Mouse (Mus musculus): Measurements from ENCODE around the gene Trpt1. TPM values are rescaled to one million over a fixed set of nuclear protein-coding genes. Genes with fewer than 3 reads are reported as not detected.

Trpt1 gene
- polyA plus RNA-seq (2015; fragmentation: Nextera tagmentation; extraction: Ambion mirVana) = 11.9 and 13.6 TPM in 2 replicates

- Histone ChIP-seq H3K27ac (peak within 1 kb of the TSS; percentile 65), H3K4me2 (replicated peaks) (peak within 1 kb of the TSS; percentile 88), H3K36me3 (peaks cover 28% of the 10 kb centered on the region), H3K4me3 (peak within 1 kb of the TSS; percentile 65), H3K9me3 (no peaks in the 10 kb centered on the region), H3K27me3 (no peaks in the 10 kb centered on the region), H3K4me1 (peaks cover 42% of the 10 kb centered on the region), H3K9ac (peak within 1 kb of the TSS; percentile 77)
- ATAC-seq (ENCODE audit: low FRiP score, low read depth) = peak; percentile 84
- under 1% methylated on average over 24 of the region's 24 CpGs for WGBS
Observed at GRCm38 (mm10) chr19:6996006-6996405, at the start of gene Trpt1, which contains the start of gene Nudt22. TSS of gene Trpt1 (plus strand) at chr19:6996131. TSS of gene Nudt22 (minus strand) at chr19:6996117.

GRCm38 (mm10) chr19:6947742-6948141 lies 48.2 kb upstream of the Trpt1 start:
- no peaks in the 10 kb centered on the region for H3K27me3 ChIP-seq
- peaks cover 16% of the 10 kb centered on the region for H3K36me3 ChIP-seq
- H3K4me3 ChIP-seq = no peak overlapping the region
- H3K4me1 ChIP-seq = peaks cover 23% of the 10 kb centered on the region
- no peak overlapping the region for H3K9ac ChIP-seq
- no peaks in the 10 kb centered on the region for H3K9me3 ChIP-seq
- no peak for ATAC-seq (ENCODE audit: low FRiP score, low read depth)
- no peak overlapping the region for H3K4me2 ChIP-seq (replicated peaks)
- no peak overlapping the region for H3K27ac ChIP-seq
- 43% methylated on average over 4 of the region's 4 CpGs for WGBS

GRCm38 (mm10) chr19:6948186-6948585 lies 47.7 kb upstream of the Trpt1 start:
- no peaks in the 10 kb centered on the region for H3K9me3 ChIP-seq
- WGBS = 81% methylated on average over 4 of the region's 4 CpGs
- H3K9ac ChIP-seq = no peak overlapping the region
- H3K4me1 ChIP-seq = peaks cover 23% of the 10 kb centered on the region
- no peak overlapping the region for H3K4me2 ChIP-seq (replicated peaks)
- no peaks in the 10 kb centered on the region for H3K27me3 ChIP-seq
- ATAC-seq (ENCODE audit: low FRiP score, low read depth) = no peak
- H3K4me3 ChIP-seq = no peak overlapping the region
- H3K36me3 ChIP-seq = peaks cover 16% of the 10 kb centered on the region
- H3K27ac ChIP-seq = no peak overlapping the region

DNA sequence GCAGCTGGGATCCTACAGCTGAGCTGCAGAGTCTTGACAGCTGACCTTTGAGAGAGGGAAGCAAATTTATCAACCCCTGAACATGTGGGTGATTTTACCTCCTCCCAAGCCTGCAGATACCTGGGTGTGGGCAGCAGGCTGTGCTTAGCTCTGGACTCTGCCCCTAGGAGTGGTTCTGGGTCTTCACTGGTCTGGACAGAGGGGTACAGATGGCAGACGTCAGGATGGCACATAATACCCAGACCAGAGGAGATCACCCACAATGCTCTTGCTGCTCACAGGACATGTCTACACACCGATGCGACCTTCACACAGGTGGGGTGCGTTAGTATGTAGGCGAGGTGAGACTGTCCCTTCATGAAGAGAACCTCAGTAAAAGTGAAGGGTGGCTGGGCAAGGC lies 46.4 kb upstream of the Trpt1 start:
- H3K9me3 ChIP-seq = no peaks in the 10 kb centered on the region
- H3K9ac ChIP-seq = no peak overlapping the region; the same call in 1 of the 2 replicates
- peaks cover 27% of the 10 kb centered on the region for H3K36me3 ChIP-seq
- WGBS = 92% methylated on average over 5 of the region's 5 CpGs
- H3K4me1 ChIP-seq = peaks cover 19% of the 10 kb centered on the region
- no peak for ATAC-seq (ENCODE audit: low FRiP score, low read depth)
- 0 out of 2 replicates have a peak overlapping the region, but pooled peaks have one; percentile 5 for H3K4me3 ChIP-seq
- no peak overlapping the region for H3K27ac ChIP-seq
- H3K27me3 ChIP-seq = no peaks in the 10 kb centered on the region
- peak overlapping the region; percentile 97; the same call in 1 of the 2 replicates for H3K4me2 ChIP-seq (replicated peaks)

DNA sequence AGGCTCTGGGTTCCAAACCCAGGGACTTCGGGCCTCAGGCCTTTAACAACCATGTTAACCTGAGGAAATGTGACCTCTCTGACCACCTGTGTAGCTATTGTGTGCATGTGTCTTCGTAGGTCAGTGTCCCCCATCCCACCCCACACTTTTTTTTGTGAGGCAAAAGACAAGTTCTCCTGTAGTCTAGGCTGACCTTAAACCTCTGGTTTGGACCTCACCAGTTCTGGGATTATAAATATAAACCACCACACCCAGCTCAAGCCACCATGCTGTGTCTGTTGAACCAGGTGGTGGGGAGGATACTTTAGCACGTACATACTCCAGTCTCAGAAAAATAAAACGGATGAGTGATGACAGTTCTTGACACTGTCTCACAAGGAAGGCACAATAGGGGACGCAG lies 46.0 kb upstream of the Trpt1 start:
- Histone ChIP-seq H3K4me2 (replicated peaks) (peak overlapping the region; percentile 97), H3K27ac (peak overlapping the region; percentile 95), H3K4me1 (peaks cover 19% of the 10 kb centered on the region), H3K9me3 (no peaks in the 10 kb centered on the region), H3K36me3 (peaks cover 31% of the 10 kb centered on the region), H3K9ac (peak overlapping the region; percentile 84), H3K27me3 (no peaks in the 10 kb centered on the region), H3K4me3 (peak overlapping the region; percentile 69)
- no peak for ATAC-seq (ENCODE audit: low FRiP score, low read depth)
- WGBS = 70% methylated on average over 5 of the region's 5 CpGs

DNA sequence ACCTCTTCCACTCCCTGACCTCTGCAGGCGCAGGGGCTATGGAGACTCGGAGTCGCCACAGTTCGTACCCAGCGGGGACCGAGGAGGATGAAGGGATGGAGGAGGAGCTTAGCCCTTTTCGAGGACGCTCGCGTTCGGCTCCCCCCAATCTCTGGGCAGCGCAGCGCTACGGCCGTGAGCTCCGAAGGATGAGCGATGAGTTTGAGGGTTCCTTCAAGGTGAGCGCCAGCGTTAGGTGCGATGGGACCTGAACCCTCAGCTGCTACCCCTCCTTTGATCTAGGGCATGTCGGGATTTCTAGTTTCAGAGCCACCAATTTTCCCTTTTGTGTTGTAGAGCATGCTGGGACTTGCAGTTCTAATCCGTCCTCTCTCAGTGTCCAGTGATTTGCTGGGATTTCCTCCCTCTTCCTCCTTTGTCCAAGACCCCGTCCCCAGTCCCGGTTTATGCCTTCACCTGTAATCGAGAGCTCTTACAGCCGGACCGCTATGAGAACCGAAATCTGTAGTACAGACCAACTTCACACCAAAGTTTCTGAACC lies 45.2 kb upstream of the Trpt1 start:
- peak overlapping the region; percentile 69 for H3K4me3 ChIP-seq
- H3K9me3 ChIP-seq = no peaks in the 10 kb centered on the region
- H3K36me3 ChIP-seq = peaks cover 34% of the 10 kb centered on the region
- peaks cover 19% of the 10 kb centered on the region for H3K4me1 ChIP-seq
- WGBS = under 1% methylated on average over 28 of the region's 28 CpGs
- H3K27me3 ChIP-seq = no peaks in the 10 kb centered on the region
- H3K4me2 ChIP-seq (replicated peaks) = peak overlapping the region; percentile 97
- peak; percentile 31 for ATAC-seq (ENCODE audit: low FRiP score, low read depth)
- peak overlapping the region; percentile 84 for H3K9ac ChIP-seq
- H3K27ac ChIP-seq = peak overlapping the region; percentile 95

- H3K4me1 ChIP-seq = peaks cover 19% of the 10 kb centered on the region
- peak overlapping the region; percentile 69 for H3K4me3 ChIP-seq
- H3K9ac ChIP-seq = peak overlapping the region; percentile 84
- H3K27ac ChIP-seq = peak overlapping the region; percentile 95
- peak; percentile 83 for ATAC-seq (ENCODE audit: low FRiP score, low read depth)
- no peaks in the 10 kb centered on the region for H3K9me3 ChIP-seq
- no peaks in the 10 kb centered on the region for H3K27me3 ChIP-seq
- under 1% methylated on average over 35 of the region's 35 CpGs for WGBS
- H3K4me2 ChIP-seq (replicated peaks) = peak overlapping the region; percentile 97
- peaks cover 36% of the 10 kb centered on the region for H3K36me3 ChIP-seq
Observed at GRCm38 (mm10) chr19:6951381-6951968, 44.5 kb upstream of the Trpt1 start.

DNA sequence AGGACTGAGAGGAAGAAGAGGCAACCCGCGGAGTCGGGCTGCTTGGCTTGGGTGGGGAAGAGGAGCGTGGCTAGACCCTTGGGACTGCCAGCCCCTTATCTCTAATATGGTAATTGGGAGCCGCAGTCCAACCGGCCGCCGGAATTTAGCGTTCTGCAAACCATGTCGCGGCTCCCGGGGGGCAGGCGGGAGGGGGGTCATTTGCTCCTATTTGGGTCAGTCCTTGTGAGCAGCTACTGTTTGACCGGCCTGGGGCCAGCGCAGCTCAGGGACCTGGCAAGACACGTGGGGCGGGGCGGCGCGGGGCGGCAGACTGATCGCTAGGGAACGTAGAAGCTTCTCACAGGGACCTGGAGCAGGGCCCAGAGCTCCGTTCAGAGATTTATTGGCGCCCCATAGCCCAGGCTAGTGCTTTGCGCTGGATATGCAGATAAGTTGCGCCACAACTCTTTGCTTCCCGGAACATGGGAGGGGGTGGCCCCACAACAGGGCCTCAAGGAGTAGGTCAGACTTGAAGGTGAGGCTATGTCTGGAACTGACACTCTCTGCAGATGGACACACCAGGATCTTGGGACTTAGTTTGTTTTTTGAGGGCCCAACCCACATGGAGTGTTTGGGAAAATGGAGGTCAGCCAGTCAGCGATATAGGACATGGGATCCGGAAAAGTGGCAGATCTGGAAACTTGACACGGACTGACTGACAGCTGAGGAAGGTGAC lies 43.8 kb upstream of the Trpt1 start:
- no peaks in the 10 kb centered on the region for H3K9me3 ChIP-seq
- H3K27ac ChIP-seq = peak overlapping the region; percentile 95
- no peaks in the 10 kb centered on the region for H3K27me3 ChIP-seq
- H3K4me1 ChIP-seq = peaks cover 19% of the 10 kb centered on the region
- ATAC-seq (ENCODE audit: low FRiP score, low read depth) = peak; percentile 13; the same call in 1 of the 2 replicates
- WGBS = 3% methylated on average over 31 of the region's 31 CpGs
- H3K4me2 ChIP-seq (replicated peaks) = peak overlapping the region; percentile 97
- peak overlapping the region; percentile 84 for H3K9ac ChIP-seq
- H3K36me3 ChIP-seq = peaks cover 43% of the 10 kb centered on the region
- H3K4me3 ChIP-seq = peak overlapping the region; percentile 69

GRCm38 (mm10) chr19:6952712-6953037 lies 43.3 kb upstream of the Trpt1 start:
- H3K36me3 ChIP-seq = peaks cover 48% of the 10 kb centered on the region
- peak overlapping the region; percentile 55; the same call in 1 of the 2 replicates for H3K27ac ChIP-seq
- 15% methylated on average over 3 of the region's 3 CpGs for WGBS
- H3K9ac ChIP-seq = peak overlapping the region; percentile 84
- no peaks in the 10 kb centered on the region for H3K9me3 ChIP-seq
- peak overlapping the region; percentile 97 for H3K4me2 ChIP-seq (replicated peaks)
- no peaks in the 10 kb centered on the region for H3K27me3 ChIP-seq
- H3K4me3 ChIP-seq = peak overlapping the region; percentile 69
- H3K4me1 ChIP-seq = peaks cover 19% of the 10 kb centered on the region
- ATAC-seq (ENCODE audit: low FRiP score, low read depth) = no peak

GRCm38 (mm10) chr19:6954046-6954445 lies 41.9 kb upstream of the Trpt1 start:
- H3K27ac ChIP-seq = no peak overlapping the region
- no peak overlapping the region for H3K4me3 ChIP-seq
- 58% methylated on average over 9 of the region's 9 CpGs for WGBS
- H3K27me3 ChIP-seq = no peaks in the 10 kb centered on the region
- H3K4me2 ChIP-seq (replicated peaks) = no peak overlapping the region
- peaks cover 19% of the 10 kb centered on the region for H3K4me1 ChIP-seq
- no peak overlapping the region for H3K9ac ChIP-seq
- no peaks in the 10 kb centered on the region for H3K9me3 ChIP-seq
- ATAC-seq (ENCODE audit: low FRiP score, low read depth) = no peak
- H3K36me3 ChIP-seq = peaks cover 59% of the 10 kb centered on the region

GRCm38 (mm10) chr19:6955424-6955823 lies 40.5 kb upstream of the Trpt1 start:
- no peak overlapping the region for H3K4me3 ChIP-seq
- 63% methylated on average over 7 of the region's 7 CpGs for WGBS
- H3K4me1 ChIP-seq = peaks cover 13% of the 10 kb centered on the region
- no peak overlapping the region for H3K9ac ChIP-seq
- no peaks in the 10 kb centered on the region for H3K27me3 ChIP-seq
- no peak for ATAC-seq (ENCODE audit: low FRiP score, low read depth)
- H3K9me3 ChIP-seq = no peaks in the 10 kb centered on the region
- H3K27ac ChIP-seq = no peak overlapping the region
- peaks cover 70% of the 10 kb centered on the region for H3K36me3 ChIP-seq
- H3K4me2 ChIP-seq (replicated peaks) = no peak overlapping the region

DNA sequence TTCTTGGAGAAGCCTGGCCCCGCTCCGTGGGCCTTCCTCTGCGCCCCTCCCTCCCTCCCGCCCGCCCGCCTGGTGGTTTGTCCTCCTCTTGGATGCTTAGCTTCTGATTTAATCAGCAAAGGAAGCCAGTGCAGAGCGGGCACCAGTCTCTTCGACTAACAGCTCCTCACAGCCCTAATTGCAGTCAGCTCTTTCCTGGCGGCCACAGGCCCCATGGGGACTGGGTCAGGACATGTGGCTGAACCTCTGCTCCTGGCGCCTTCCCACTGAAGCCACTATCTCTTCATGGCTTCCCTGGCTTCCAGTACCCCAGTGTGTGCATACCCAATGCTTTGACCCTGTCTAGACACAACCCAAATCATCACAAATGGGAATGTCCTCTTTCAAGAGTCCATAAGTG lies 39.5 kb upstream of the Trpt1 start:
- no peak for ATAC-seq (ENCODE audit: low FRiP score, low read depth)
- Histone ChIP-seq H3K9me3 (no peaks in the 10 kb centered on the region), H3K36me3 (peaks cover 74% of the 10 kb centered on the region), H3K4me3 (no peak overlapping the region), H3K4me2 (replicated peaks) (no peak overlapping the region), H3K27me3 (no peaks in the 10 kb centered on the region), H3K9ac (no peak overlapping the region), H3K27ac (no peak overlapping the region), H3K4me1 (peaks cover 13% of the 10 kb centered on the region)
- WGBS = 84% methylated on average over 10 of the region's 10 CpGs
